Mouse (Mus musculus): ENCODE measurements at regions not wholly inside any gene's neighbourhood (a gene's known extent, or its start where the extent isn't known, plus 50 kb on each side); places are given as distances from the start of the nearest gene placed in this dataset.
A peak's percentile ranks its signal among the peaks of the same experiment; 100 is the strongest.

GRCm38 (mm10) chr2:106355984-106356547 lies 337.0 kb upstream of the Mpped2 start:
- TF ChIP-seq CTCF (IDR thresholded peaks at IDR 0.05; ENCODE audit: low read depth) (peak; percentile 67), EP300 (IDR thresholded peaks at IDR 0.05; ENCODE audit: low read depth) (no peak)
